9 mouse cellular contexts compared by ENCODE assay signal in the genomic region with DNA sequence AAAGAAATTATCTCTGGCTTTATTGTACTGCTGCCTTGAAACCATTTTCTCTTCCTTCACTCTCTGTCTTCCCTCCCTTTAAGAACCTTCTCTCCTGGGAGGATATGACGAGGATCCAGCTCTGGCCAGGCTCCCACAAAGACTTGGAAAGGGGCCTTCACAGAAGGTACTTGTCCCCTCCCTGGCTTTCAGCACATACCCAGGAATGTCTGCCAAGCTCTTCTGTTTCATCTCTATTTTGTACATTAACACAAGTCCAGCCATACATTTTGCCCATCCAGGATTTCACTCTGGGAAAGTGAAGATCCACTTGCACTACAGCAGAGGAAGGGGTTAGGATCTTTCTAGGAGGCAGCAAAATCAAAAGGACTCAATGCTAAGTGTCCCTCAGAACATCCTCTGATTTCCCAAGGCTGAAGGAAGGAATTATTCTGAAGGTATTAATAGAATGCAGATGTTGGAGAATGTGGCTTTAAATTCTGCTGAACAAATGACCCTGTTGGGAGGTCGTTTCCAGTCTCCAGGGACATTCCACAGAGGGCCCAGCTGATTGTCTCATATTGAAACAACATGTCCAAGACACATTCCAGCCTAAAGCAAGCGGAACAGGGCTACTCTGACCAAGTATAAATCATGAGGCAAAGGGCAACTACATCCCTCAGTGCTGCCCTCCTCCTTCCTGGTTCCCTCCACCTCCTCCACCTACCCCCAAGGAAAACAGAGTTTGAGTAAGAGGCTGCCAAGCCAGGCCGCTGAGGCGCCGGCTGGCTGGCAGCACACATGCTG.
DNase-seq lines count a peak whose midpoint lies in the region; ATAC-seq lines count a peak whose summit lies in the region.
"Had no signal": no experiment of that assay in that cellular context is flagged by ENCODE, and none has a peak within 500 bp of the region (broad histone marks: within the 10 kb centered on the region; RNA-seq: fewer than 3 reads in every experiment).

No protein-coding gene starts in this region.

- no peak overlapping the region for H3K4me2 ChIP-seq in forebrain, embryonic 15.5 days (replicated peaks)

- WGBS in forebrain, embryonic 15.5 days: 70% methylated on average over 6 of the region's 6 CpGs

- no peaks in the 10 kb centered on the region for H3K36me3 ChIP-seq in forebrain, embryonic 15.5 days

- H3K9ac ChIP-seq in forebrain, embryonic 15.5 days (replicated peaks): no peak overlapping the region

- H3K4me3 ChIP-seq in forebrain, embryonic 15.5 days: no peak overlapping the region

- no peaks in the 10 kb centered on the region for H3K9me3 ChIP-seq in forebrain, embryonic 15.5 days

- H3K27ac ChIP-seq in forebrain, embryonic 15.5 days (replicated peaks): no peak overlapping the region
- H3K27ac ChIP-seq: macrophage had no signal

- DNase-seq in 3134 (ENCODE audit: extremely low read depth, insufficient read length, low spot score): peak; percentile 85
- DNase-seq in adrenal gland, adult 18-20 months (ENCODE audit: low spot score in 2 of 2): peak; percentile 14 to 26
- DNase-seq in gastrocnemius, postnatal 10 days: peak; percentile 31
- DNase-seq in kidney, adult 9 months: peak; percentile 82
- peak; percentile 57 for DNase-seq in neural tube, embryonic 10.5 days (ENCODE audit: extremely low spot score, low spot score)
- DNase-seq in spleen, adult 12 weeks (ENCODE audit: low spot score): no peak
- no peak for DNase-seq in B cell, adult 2 months

- no peaks in the 10 kb centered on the region for H3K27me3 ChIP-seq in forebrain, embryonic 15.5 days

- ATAC-seq in forebrain, embryonic 15.5 days (replicated peaks): no peak

- no peaks in the 10 kb centered on the region for H3K4me1 ChIP-seq in forebrain, embryonic 15.5 days

Comparison
In these comparisons a context has a peak if more than half of its experiments do, and no peak if none do; other contexts are left out.
1. DNase-seq: peak in 3134 (single experiment), adrenal gland, adult 18-20 months (2 of 2), gastrocnemius, postnatal 10 days (single experiment), kidney, adult 9 months (single experiment) and neural tube, embryonic 10.5 days (single experiment); none in spleen, adult 12 weeks (single experiment) and B cell, adult 2 months (0 of 2).